In the genomic region with DNA sequence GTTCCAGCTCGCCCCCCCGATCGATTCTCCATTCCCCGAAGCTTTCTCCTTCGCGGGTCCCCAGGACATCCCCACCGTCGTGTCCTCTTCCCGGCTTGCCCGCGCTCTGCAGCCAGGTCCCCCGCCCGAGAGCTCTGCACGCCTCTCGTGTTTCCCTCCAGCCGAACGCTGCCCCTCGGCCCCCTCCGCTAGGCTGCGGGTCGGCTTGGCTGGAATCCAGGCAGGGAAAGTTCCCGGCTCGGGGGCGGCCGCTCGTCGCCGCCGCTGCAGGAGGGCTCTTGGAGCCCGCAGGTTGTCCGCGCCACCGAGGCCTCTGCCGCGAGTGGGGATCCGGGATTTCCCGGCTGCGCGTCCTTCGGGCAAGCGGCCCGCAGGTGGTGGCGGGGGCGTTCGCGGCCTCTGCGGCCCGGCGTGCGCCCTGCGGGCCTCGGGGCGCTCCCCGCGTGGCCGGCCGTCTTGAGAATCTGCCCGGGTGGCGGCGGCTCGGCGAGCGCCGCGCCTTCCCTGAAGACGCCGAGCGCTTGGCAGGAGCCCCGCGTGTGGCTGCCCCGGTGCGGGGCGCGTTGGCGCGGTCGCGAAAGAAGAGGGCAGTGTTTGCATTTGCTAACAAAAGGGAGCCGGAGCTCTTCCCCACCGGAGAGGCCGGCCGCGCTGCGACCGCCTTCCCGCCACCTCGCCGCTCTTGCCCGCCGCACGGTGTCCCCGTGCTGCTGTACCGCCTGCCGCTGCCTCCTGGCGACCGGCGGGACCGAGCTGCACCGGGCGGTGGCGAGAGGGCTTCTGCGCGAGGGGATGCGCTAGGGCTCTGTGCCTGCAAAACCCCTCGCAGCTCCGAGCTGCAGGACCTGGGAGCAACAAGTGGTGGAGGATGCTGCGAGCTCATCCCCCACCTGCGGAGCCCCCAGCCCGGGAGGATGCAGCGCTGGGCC, we compare ENCODE assay signal across 8 mouse cellular contexts. TPM values are rescaled to one million over a fixed set of nuclear protein-coding genes. Genes with fewer than 3 reads are reported as not detected.
DNase-seq lines count a peak whose midpoint lies in the region; ATAC-seq and TF ChIP-seq lines count a peak whose summit lies in the region.

No protein-coding gene starts in this region.

- no peak for ATAC-seq in megakaryocyte, adult 5-6 weeks (ENCODE audit: poor library complexity, severe bottlenecking)
- no peak; the same call in 1 of the 2 replicates for ATAC-seq in embryonic facial prominence, embryonic 15.5 days (ENCODE audit: insufficient number of reproducible peaks, low FRiP score, low TSS enrichment, low read depth)
- no peak; the same call in 1 of the 2 replicates for ATAC-seq in heart, embryonic 11.5 days (replicated peaks; ENCODE audit: insufficient number of reproducible peaks, low FRiP score, low TSS enrichment)
- ATAC-seq in kidney, embryonic 15.5 days (replicated peaks; ENCODE audit: low FRiP score): peak; percentile 26; the same call in 1 of the 2 replicates
- no peak for ATAC-seq in liver, embryonic 11.5 days (replicated peaks; ENCODE audit: low FRiP score)

- peak overlapping the region; percentile 90 for H3K4me3 ChIP-seq in megakaryocyte, embryonic 14.5 days (replicated peaks)
- peak overlapping the region; percentile 72 for H3K4me3 ChIP-seq in embryonic facial prominence, embryonic 15.5 days (replicated peaks)
- H3K4me3 ChIP-seq in heart, embryonic 11.5 days (ENCODE audit: low read depth, low read length): peak overlapping the region; percentile 72
- H3K4me3 ChIP-seq in kidney, embryonic 15.5 days (replicated peaks): peak overlapping the region; percentile 77
- peak overlapping the region; percentile 66 for H3K4me3 ChIP-seq in liver, embryonic 11.5 days (ENCODE audit: low read depth, low read length)
- H3K4me3 ChIP-seq in thymus, adult 2 months (ENCODE audit: control insufficient read depth, insufficient read depth, low read length): peak overlapping the region; percentile 35

- H3K9me3 ChIP-seq in megakaryocyte, embryonic 14.5 days: 0 out of 2 replicates have a peak, but pooled peaks cover 6% of the 10 kb centered on the region
- H3K9me3 ChIP-seq in embryonic facial prominence, embryonic 15.5 days (replicated peaks): no peaks in the 10 kb centered on the region
- H3K9me3 ChIP-seq in heart, embryonic 11.5 days (replicated peaks; ENCODE audit: control insufficient read depth, low read length): no peaks in the 10 kb centered on the region
- no peaks in the 10 kb centered on the region for H3K9me3 ChIP-seq in kidney, embryonic 15.5 days (replicated peaks)
- no peaks in the 10 kb centered on the region for H3K9me3 ChIP-seq in liver, embryonic 11.5 days (ENCODE audit: control insufficient read depth, low read length)

- H3K27ac ChIP-seq in embryonic facial prominence, embryonic 15.5 days (replicated peaks): peak overlapping the region; percentile 69
- no peak overlapping the region for H3K27ac ChIP-seq in heart, embryonic 11.5 days (ENCODE audit: low read depth, low read length)
- H3K27ac ChIP-seq in kidney, embryonic 15.5 days: peak overlapping the region; percentile 83
- no peak overlapping the region for H3K27ac ChIP-seq in liver, embryonic 11.5 days (ENCODE audit: low read depth, low read length)
- no peak overlapping the region for H3K27ac ChIP-seq in thymus, adult 2 months (ENCODE audit: control insufficient read depth, insufficient read depth, low read length)

- H3K36me3 ChIP-seq in megakaryocyte, embryonic 14.5 days (replicated peaks; ENCODE audit: low read length): no peaks in the 10 kb centered on the region
- H3K36me3 ChIP-seq in embryonic facial prominence, embryonic 15.5 days: no peaks in the 10 kb centered on the region
- H3K36me3 ChIP-seq in heart, embryonic 11.5 days (ENCODE audit: control insufficient read depth, insufficient read depth, low read length): no peaks in the 10 kb centered on the region
- no peaks in the 10 kb centered on the region for H3K36me3 ChIP-seq in kidney, embryonic 15.5 days
- no peaks in the 10 kb centered on the region for H3K36me3 ChIP-seq in liver, embryonic 11.5 days (ENCODE audit: control insufficient read depth, insufficient read depth, low read length)
- H3K36me3 ChIP-seq in thymus, adult 2 months (ENCODE audit: control insufficient read depth, insufficient read depth, low read length): no peaks in the 10 kb centered on the region

- peaks cover 71% of the 10 kb centered on the region for H3K27me3 ChIP-seq in megakaryocyte, embryonic 14.5 days (replicated peaks)
- H3K27me3 ChIP-seq in embryonic facial prominence, embryonic 15.5 days: peaks cover 25% of the 10 kb centered on the region; the same call in 1 of the 2 replicates
- peaks cover 18% of the 10 kb centered on the region for H3K27me3 ChIP-seq in heart, embryonic 11.5 days (ENCODE audit: control insufficient read depth, insufficient read depth, low read length)
- peaks cover 49% of the 10 kb centered on the region for H3K27me3 ChIP-seq in kidney, embryonic 15.5 days
- peaks cover 41% of the 10 kb centered on the region for H3K27me3 ChIP-seq in liver, embryonic 11.5 days (replicated peaks; ENCODE audit: control insufficient read depth, insufficient read depth, low read length)
- H3K27me3 ChIP-seq in thymus, adult 2 months (ENCODE audit: control insufficient read depth, insufficient read depth, low read length): peaks cover 23% of the 10 kb centered on the region

- peaks cover 24% of the 10 kb centered on the region for H3K4me1 ChIP-seq in megakaryocyte, embryonic 14.5 days
- peaks cover 34% of the 10 kb centered on the region for H3K4me1 ChIP-seq in embryonic facial prominence, embryonic 15.5 days
- H3K4me1 ChIP-seq in heart, embryonic 11.5 days (ENCODE audit: control insufficient read depth, insufficient read depth, low read length): peaks cover 6% of the 10 kb centered on the region; the same call in 1 of the 2 replicates
- peaks cover 40% of the 10 kb centered on the region for H3K4me1 ChIP-seq in kidney, embryonic 15.5 days
- peaks cover 8% of the 10 kb centered on the region for H3K4me1 ChIP-seq in liver, embryonic 11.5 days (replicated peaks; ENCODE audit: control insufficient read depth, insufficient read depth, low read length)
- H3K4me1 ChIP-seq in thymus, adult 2 months (replicated peaks; ENCODE audit: control insufficient read depth, insufficient read depth, low read length): peaks cover 17% of the 10 kb centered on the region

- under 1% methylated on average over 105 of the region's 110 CpGs for WGBS in embryonic facial prominence, embryonic 15.5 days
- WGBS in heart, embryonic 11.5 days (ENCODE audit: insufficient replicate concordance): under 1% methylated on average over 103 of the region's 110 CpGs
- under 1% methylated on average over 109 of the region's 110 CpGs for WGBS in kidney, embryonic 15.5 days
- under 1% methylated on average over 98 of the region's 110 CpGs for WGBS in liver, embryonic 11.5 days
- 2% methylated on average over 110 of the region's 110 CpGs for WGBS in thymus, adult 2 months

- H3K9ac ChIP-seq in embryonic facial prominence, embryonic 15.5 days: peak overlapping the region; percentile 54
- H3K9ac ChIP-seq in heart, embryonic 11.5 days (ENCODE audit: low read depth, low read length): peak overlapping the region; percentile 74
- H3K9ac ChIP-seq in kidney, embryonic 15.5 days: peak overlapping the region; percentile 75
- H3K9ac ChIP-seq in liver, embryonic 11.5 days (ENCODE audit: low read depth, low read length): peak overlapping the region; percentile 59

- TF ChIP-seq CTCF in thymus, adult 2 months (IDR thresholded peaks at IDR 0.05; ENCODE audit: borderline replicate concordance, control insufficient read depth, extremely low read depth, insufficient read depth, low read length, poor library complexity): no peak

- TF ChIP-seq POLR2A in thymus, adult 2 months (IDR thresholded peaks at IDR 0.05; ENCODE audit: control insufficient read depth, extremely low read depth, insufficient read depth, low read length, poor library complexity): no peak

- H3K4me2 ChIP-seq in embryonic facial prominence, embryonic 15.5 days (replicated peaks): peak overlapping the region; percentile 94
- peak overlapping the region; percentile 98 for H3K4me2 ChIP-seq in heart, embryonic 11.5 days
- peak overlapping the region; percentile 97 for H3K4me2 ChIP-seq in kidney, embryonic 15.5 days
- H3K4me2 ChIP-seq in liver, embryonic 11.5 days: peak overlapping the region; percentile 94

- DNase-seq in liver, embryonic 11.5 days (ENCODE audit: low spot score): peak; percentile 65
- DNase-seq in neural tube, embryonic 10.5 days (ENCODE audit: extremely low spot score, low spot score): peak; percentile 79
- DNase-seq in thymus, adult 2 months: peak; percentile 16

RNA-seq across cellular contexts. Expression of a gene that starts 1.2 kb away (rescaled TPM):
- polyA plus RNA-seq in megakaryocyte, embryonic 14.5 days (2012; ENCODE audit: insufficient read depth, low replicate concordance): 3.8 TPM in 1 of 2 replicates, not detected in the other
- 0.22 TPM in 1 of 2 replicates, not detected in the other for total RNA-seq in megakaryocyte, adult 5-6 weeks (2015)
- 0.22 and 0.37 TPM in 2 replicates for total RNA-seq in megakaryocyte, adult 5-6 weeks (2017)
- polyA plus RNA-seq in embryonic facial prominence, embryonic 15.5 days (2015; fragmentation: Nextera tagmentation; extraction: Ambion mirVana): 57.0 and 65.2 TPM in 2 replicates
- 30.3 and 31.3 TPM in 2 replicates for polyA plus RNA-seq in heart, embryonic 11.5 days (2014; fragmentation: Nextera tagmentation; extraction: Ambion mirVana)
- 68.8 and 72.2 TPM in 2 replicates for polyA plus RNA-seq in kidney, embryonic 15.5 days (2015; fragmentation: Nextera tagmentation; extraction: Ambion mirVana)
- polyA plus RNA-seq in liver, embryonic 11.5 days (2014; fragmentation: Nextera tagmentation; extraction: Ambion mirVana): 27.6 and 28.1 TPM in 2 replicates
- polyA plus RNA-seq in thymus, adult 2 months (2012; rRNA removed): 5.9 and 7.9 TPM in 2 replicates

Comparison
In these comparisons a context has a peak if more than half of its experiments do, and no peak if none do; other contexts are left out.
1. H3K4me3 ChIP-seq: peak in every context shown above with its lines; median percentile 90 in megakaryocyte, embryonic 14.5 days; 77 in kidney, embryonic 15.5 days; 72 in embryonic facial prominence, embryonic 15.5 days; 72 in heart, embryonic 11.5 days; 66 in liver, embryonic 11.5 days; 35 in thymus, adult 2 months.
2. H3K27ac ChIP-seq: peak in embryonic facial prominence, embryonic 15.5 days (single experiment) and kidney, embryonic 15.5 days (single experiment); none in heart, embryonic 11.5 days (single experiment), liver, embryonic 11.5 days (single experiment) and thymus, adult 2 months (single experiment).
3. DNase-seq: peak in every context shown above with its lines; median percentile 79 in neural tube, embryonic 10.5 days; 65 in liver, embryonic 11.5 days; 16 in thymus, adult 2 months.
4. Peak in every context shown above with its lines, with median percentiles within 50 percentile points of each other: H3K4me2 ChIP-seq and H3K9ac ChIP-seq.